ENCODE assay signal across 18 mouse cellular contexts in genomic region chr17:8541974-8542538, GRCm38 (mm10). TPM values are rescaled to one million over a fixed set of nuclear protein-coding genes. Genes with fewer than 3 reads are reported as not detected.
DNase-seq lines count a peak whose midpoint lies in the region; ATAC-seq and TF ChIP-seq lines count a peak whose summit lies in the region.
"Had no signal": no experiment of that assay in that cellular context is flagged by ENCODE, and none has a peak within 500 bp of the region (broad histone marks: within the 10 kb centered on the region; RNA-seq: fewer than 3 reads in every experiment).

No protein-coding gene starts in this region.

- no peak for ATAC-seq in kidney, embryonic 16.5 days (ENCODE audit: low FRiP score, low TSS enrichment)
- ATAC-seq: CD4-positive, CD25-positive, alpha-beta regulatory T cell, adult 4 months had no signal

- no peaks in the 10 kb centered on the region for H3K36me3 ChIP-seq in E14TG2a.4 (ENCODE audit: insufficient read depth, low read length)
- H3K36me3 ChIP-seq in kidney, embryonic 16.5 days (ENCODE audit: insufficient read depth, low read length): no peaks in the 10 kb centered on the region
- H3K36me3 ChIP-seq: neural tube, embryonic 12.5 days; stomach, embryonic 15.5 days had no signal

- WGBS in kidney, embryonic 16.5 days: 75% methylated on average over 14 of the region's 14 CpGs

- peaks cover 13% of the 10 kb centered on the region for H3K9me3 ChIP-seq in E14TG2a.4 (ENCODE audit: low read length)
- no peaks in the 10 kb centered on the region for H3K9me3 ChIP-seq in kidney, embryonic 16.5 days (ENCODE audit: low read length)
- H3K9me3 ChIP-seq: neural tube, embryonic 12.5 days; stomach, embryonic 15.5 days had no signal

- intact Hi-C loops in left cerebral cortex, adult 2 months (cut with DNase I): no loop called here

- H3K27me3 ChIP-seq in E14TG2a.4 (ENCODE audit: insufficient read depth, low read length): peaks cover 2% of the 10 kb centered on the region; the same call in 1 of the 2 replicates
- no peaks in the 10 kb centered on the region for H3K27me3 ChIP-seq in kidney, embryonic 16.5 days (ENCODE audit: insufficient read depth, low read length)
- H3K27me3 ChIP-seq: neural tube, embryonic 12.5 days; stomach, embryonic 15.5 days had no signal

- H3K4me2 ChIP-seq in kidney, embryonic 16.5 days (replicated peaks; ENCODE audit: low read depth, low read length): no peak overlapping the region
- H3K4me2 ChIP-seq: neural tube, embryonic 12.5 days; stomach, embryonic 15.5 days had no signal

- DNase-seq in gastrocnemius, adult 18-20 months (ENCODE audit: low spot score): peak; percentile 15
- DNase-seq in gastrocnemius, postnatal 4 days (ENCODE audit: low spot score in 2 of 2): no peak
- peak; percentile 77 for DNase-seq in ZHBTc4 (ENCODE audit: low read depth, low spot score)
- no peak for DNase-seq in left cerebral cortex, adult 2 months (ENCODE audit: extremely low spot score in 1 of 2, low spot score in 2 of 2)
- no peak for DNase-seq in natural killer cell, adult 2 months (ENCODE audit: low spot score in 2 of 2)
- DNase-seq: heart, postnatal 4 days; kidney, adult 9 months; lung, adult 2 months had no signal

- no peak for TF ChIP-seq POLR2A in embryonic fibroblast, embryonic 13.5 days (IDR thresholded peaks at IDR 0.05; ENCODE audit: low read depth, low read length)

- 0 out of 2 replicates have a peak overlapping the region, but pooled peaks have one; percentile 10 for H3K4me3 ChIP-seq in E14TG2a.4 (replicated peaks; ENCODE audit: low read length)
- no peak overlapping the region for H3K4me3 ChIP-seq in embryonic fibroblast, embryonic 13.5 days (ENCODE audit: insufficient read depth, low read length)
- H3K4me3 ChIP-seq in left cerebral cortex, adult 2 months: no peak overlapping the region
- no peak overlapping the region for H3K4me3 ChIP-seq in kidney, embryonic 16.5 days (ENCODE audit: low read length)
- H3K4me3 ChIP-seq: megakaryocyte, embryonic 14.5 days; neural tube, embryonic 12.5 days; stomach, embryonic 15.5 days had no signal

- peak overlapping the region; percentile 29; the same call in 1 of the 2 replicates for H3K27ac ChIP-seq in embryonic fibroblast, embryonic 13.5 days (ENCODE audit: insufficient read depth, low read length)
- H3K27ac ChIP-seq in left cerebral cortex, adult 2 months: no peak overlapping the region
- H3K27ac ChIP-seq in kidney, embryonic 16.5 days (ENCODE audit: low read length): no peak overlapping the region
- H3K27ac ChIP-seq: neural tube, embryonic 12.5 days; stomach, embryonic 15.5 days had no signal

- TF ChIP-seq CTCF in E14TG2a.4 (conservative IDR thresholded peaks at IDR 0.05; ENCODE audit: low read length): no peak
- TF ChIP-seq CTCF in embryonic fibroblast, embryonic 13.5 days (IDR thresholded peaks at IDR 0.05; ENCODE audit: borderline replicate concordance, insufficient read depth, low read length): no peak
- no peak for TF ChIP-seq CTCF in left cerebral cortex, adult 2 months (IDR thresholded peaks at IDR 0.05)

- H3K9ac ChIP-seq in kidney, embryonic 16.5 days (replicated peaks; ENCODE audit: low read length): no peak overlapping the region
- H3K9ac ChIP-seq: neural tube, embryonic 12.5 days; stomach, embryonic 15.5 days had no signal

- peaks cover 15% of the 10 kb centered on the region for H3K4me1 ChIP-seq in E14TG2a.4 (replicated peaks; ENCODE audit: low read depth, low read length)
- peaks cover 2% of the 10 kb centered on the region; the same call in 1 of the 2 replicates for H3K4me1 ChIP-seq in embryonic fibroblast, embryonic 13.5 days (ENCODE audit: control insufficient read depth, insufficient read depth, low read length)
- no peaks in the 10 kb centered on the region for H3K4me1 ChIP-seq in kidney, embryonic 16.5 days (ENCODE audit: insufficient read depth, low read length)
- H3K4me1 ChIP-seq: megakaryocyte, embryonic 14.5 days; neural tube, embryonic 12.5 days; stomach, embryonic 15.5 days had no signal

RNA-seq across cellular contexts. Expression of gene Pde10a, which starts 16.9 kb away (rescaled TPM):
- 1 to 10 TPM; 3.5 to 4.4 TPM for total RNA-seq in gastrocnemius, adult 18-20 months (2021)
- total RNA-seq in gastrocnemius, postnatal 4 days (2021): 1 to 10 TPM; 7.5 to 8.4 TPM
- 7.9 and 9.3 TPM in 2 replicates for polyA plus RNA-seq in embryonic fibroblast, embryonic 13.5 days (2011; ENCODE audit: insufficient read length, low read depth, missing spikeins)
- total RNA-seq in left cerebral cortex, adult 2 months (2021): 100 to 1,000 TPM in 1 of 2 experiments, 10 to 100 TPM in 1; 78.0 to 113 TPM
- polyA plus RNA-seq in kidney, embryonic 16.5 days (2015; fragmentation: Nextera tagmentation; extraction: Ambion mirVana): 1.3 and 1.8 TPM in 2 replicates

RNA-seq across cellular contexts. Expression of gene Gm17087, which starts 24.7 kb away (rescaled TPM):
- total RNA-seq in gastrocnemius, adult 18-20 months (2021): not detected
- total RNA-seq in gastrocnemius, postnatal 4 days (2021): not detected
- polyA plus RNA-seq in embryonic fibroblast, embryonic 13.5 days (2011; ENCODE audit: insufficient read length, low read depth, missing spikeins): 3.7 and 4.0 TPM in 2 replicates
- total RNA-seq in left cerebral cortex, adult 2 months (2021): not detected
- not detected in 2 replicates for polyA plus RNA-seq in kidney, embryonic 16.5 days (2015; fragmentation: Nextera tagmentation; extraction: Ambion mirVana)
- total RNA-seq: heart, adult 8-10 months; heart, postnatal 4 days; layer of hippocampus, adult 8-10 months; left cerebral cortex, postnatal 36 days had no signal
- polyA plus RNA-seq: lung, adult 2 months; neural tube, embryonic 12.5 days had no signal

Comparison
In these comparisons a context has a peak if more than half of its experiments do, and no peak if none do; other contexts are left out.
1. DNase-seq: peak in gastrocnemius, adult 18-20 months (single experiment) and ZHBTc4 (single experiment); none in gastrocnemius, postnatal 4 days (0 of 2), left cerebral cortex, adult 2 months (0 of 2) and natural killer cell, adult 2 months (0 of 2).
2. RNA of gene Pde10a, which starts 16.9 kb away (total RNA-seq): 78.0 to 113 TPM in left cerebral cortex, adult 2 months; 7.5 to 8.4 TPM in gastrocnemius, postnatal 4 days and 3.5 to 4.4 TPM in gastrocnemius, adult 18-20 months; every median in the first group is over 4 times any median in the second.